Mouse (Mus musculus) cortical plate, adult 2 months (tissue): ENCODE measurements around the gene Spon2.

Experiments
- CTCF ChIP-seq: fragments of 200-500 bp; IDR thresholded peaks from 2 replicates; pipeline ENCODE4 v1.5.1; 2011; ENCODE audit warnings: mild to moderate bottlenecking, control low read depth, low read length; ENCODE audit not compliant: insufficient read depth; ENCODE audit errors: extremely low read depth
- POLR2A ChIP-seq: fragments of 200-500 bp; IDR thresholded peaks from 2 replicates; pipeline ENCODE4 v1.6.1; 2011; ENCODE audit warnings: mild to moderate bottlenecking, low read length, control low read depth; ENCODE audit not compliant: insufficient read depth; ENCODE audit errors: extremely low read depth

GRCm38 (mm10) chr5:33220350-33221044, 2.2 kb upstream of the Spon2 start:
- TF ChIP-seq CTCF (no peak), POLR2A (no peak)
